Mouse (Mus musculus) cerebellum, adult 2 months (tissue): ENCODE data around the gene Lefty2.

Experiments
- CTCF ChIP-seq: fragments of 200-500 bp; IDR thresholded peaks from 2 replicates; pipeline ENCODE4 v1.5.1; 2011; ENCODE audit warnings: low read depth, mild to moderate bottlenecking, control low read depth, low read length, moderate library complexity, borderline replicate concordance; ENCODE audit not compliant: insufficient read depth
- POLR2A ChIP-seq: fragments of 200-500 bp; IDR thresholded peaks from 2 replicates; pipeline ENCODE4 v1.6.1; 2011; ENCODE audit warnings: low read length, control low read depth, borderline replicate concordance; ENCODE audit not compliant: insufficient read depth

DNA sequence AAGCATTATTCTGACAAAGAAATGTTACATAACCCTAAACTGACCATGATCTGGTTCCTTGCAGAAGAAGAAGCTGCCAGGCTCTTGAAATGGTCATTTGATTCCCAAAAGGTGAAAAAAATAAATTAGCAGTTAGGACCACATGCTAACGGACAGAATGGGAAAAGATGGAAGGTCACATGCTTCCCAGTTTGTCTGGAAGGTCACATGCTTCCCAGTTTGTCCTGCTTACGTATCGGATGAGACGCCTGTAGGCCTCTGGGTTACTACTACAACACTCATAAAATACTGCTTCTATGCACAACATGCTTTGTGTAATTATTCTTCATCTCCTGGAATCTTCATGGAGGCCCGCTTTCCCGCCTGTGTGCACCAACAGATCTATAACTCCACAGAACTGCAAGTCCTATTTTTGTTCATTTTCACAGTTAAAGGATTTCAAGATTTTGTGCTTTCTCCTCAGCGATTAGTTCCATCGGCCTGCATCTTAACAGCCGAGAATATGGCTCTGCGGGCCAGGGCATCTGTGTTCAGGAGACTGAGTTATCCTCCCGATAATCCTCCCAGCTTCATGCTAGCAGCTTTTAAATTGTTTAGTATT lies 43.1 kb upstream of the Lefty2 start:
- TF ChIP-seq POLR2A = no peak
- TF ChIP-seq CTCF = no peak
